Mouse (Mus musculus): ENCODE data around the gene Gmfb. TPM values are rescaled to one million over a fixed set of nuclear protein-coding genes. Genes with fewer than 3 reads are reported as not detected.

Gene Gmfb
- polyA plus RNA-seq (2015; fragmentation: Nextera tagmentation; extraction: Ambion mirVana): 70.9 and 83.4 TPM in 2 replicates

GRCm38 (mm10) chr14:46821873-46822716 lies at the start of gene Gmfb:
Gmfb (minus strand) TSS chr14:46822242.
- H3K27ac ChIP-seq: peak within 1 kb of the TSS; percentile 93
- peaks cover 3% of the 10 kb centered on the region; the same call in 1 of the 2 replicates for H3K27me3 ChIP-seq
- ATAC-seq (ENCODE audit: insufficient number of reproducible peaks, insufficient read depth, low FRiP score, low TSS enrichment, low read depth): peak; percentile 92
- peak within 1 kb of the TSS; percentile 84 for H3K4me2 ChIP-seq
- H3K9ac ChIP-seq: peak within 1 kb of the TSS; percentile 93
- H3K36me3 ChIP-seq: peaks cover 4% of the 10 kb centered on the region
- H3K4me3 ChIP-seq: peak within 1 kb of the TSS; percentile 92
- peaks cover 14% of the 10 kb centered on the region for H3K4me1 ChIP-seq
- H3K9me3 ChIP-seq: no peaks in the 10 kb centered on the region
- WGBS: under 1% methylated on average over 65 of the region's 65 CpGs

- 90% methylated on average over 5 of the region's 5 CpGs for WGBS
- ATAC-seq (ENCODE audit: insufficient number of reproducible peaks, insufficient read depth, low FRiP score, low TSS enrichment, low read depth): no peak
- no peaks in the 10 kb centered on the region for H3K4me1 ChIP-seq
- no peak overlapping the region for H3K4me3 ChIP-seq
- no peaks in the 10 kb centered on the region for H3K36me3 ChIP-seq
- no peaks in the 10 kb centered on the region for H3K27me3 ChIP-seq
- H3K4me2 ChIP-seq: no peak overlapping the region
- no peak overlapping the region for H3K9ac ChIP-seq
- H3K9me3 ChIP-seq: no peaks in the 10 kb centered on the region
- H3K27ac ChIP-seq: no peak overlapping the region
Observed at GRCm38 (mm10) chr14:46862922-46863321, 40.9 kb upstream of the Gmfb start.

- Histone ChIP-seq H3K9ac (no peak overlapping the region), H3K9me3 (no peaks in the 10 kb centered on the region), H3K4me2 (no peak overlapping the region), H3K4me1 (no peaks in the 10 kb centered on the region), H3K36me3 (peaks cover 3% of the 10 kb centered on the region; the same call in 1 of the 2 replicates), H3K27ac (no peak overlapping the region), H3K27me3 (no peaks in the 10 kb centered on the region), H3K4me3 (no peak overlapping the region)
- WGBS: 86% methylated on average over 11 of the region's 11 CpGs
- ATAC-seq (ENCODE audit: insufficient number of reproducible peaks, insufficient read depth, low FRiP score, low TSS enrichment, low read depth): no peak
Observed at GRCm38 (mm10) chr14:46853677-46854076, 31.6 kb upstream of the Gmfb start.

- no peaks in the 10 kb centered on the region for H3K9me3 ChIP-seq
- no peak for ATAC-seq (ENCODE audit: insufficient number of reproducible peaks, insufficient read depth, low FRiP score, low TSS enrichment, low read depth)
- H3K4me2 ChIP-seq: no peak overlapping the region
- no peak overlapping the region for H3K27ac ChIP-seq
- H3K9ac ChIP-seq: no peak overlapping the region
- H3K4me1 ChIP-seq: no peaks in the 10 kb centered on the region
- H3K27me3 ChIP-seq: no peaks in the 10 kb centered on the region
- H3K4me3 ChIP-seq: no peak overlapping the region
- 89% methylated on average over 1 of the region's 1 CpGs for WGBS
- peaks cover 18% of the 10 kb centered on the region; the same call in 1 of the 2 replicates for H3K36me3 ChIP-seq
Observed at GRCm38 (mm10) chr14:46849769-46850168, 27.7 kb upstream of the Gmfb start.

GRCm38 (mm10) chr14:46848736-46849135 lies 26.7 kb upstream of the Gmfb start:
- H3K4me3 ChIP-seq: no peak overlapping the region
- 85% methylated on average over 5 of the region's 5 CpGs for WGBS
- no peak for ATAC-seq (ENCODE audit: insufficient number of reproducible peaks, insufficient read depth, low FRiP score, low TSS enrichment, low read depth)
- no peaks in the 10 kb centered on the region for H3K9me3 ChIP-seq
- H3K9ac ChIP-seq: no peak overlapping the region
- H3K4me2 ChIP-seq: no peak overlapping the region
- H3K4me1 ChIP-seq: no peaks in the 10 kb centered on the region
- no peaks in the 10 kb centered on the region for H3K27me3 ChIP-seq
- H3K36me3 ChIP-seq: peaks cover 20% of the 10 kb centered on the region; the same call in 1 of the 2 replicates
- H3K27ac ChIP-seq: no peak overlapping the region

GRCm38 (mm10) chr14:46848063-46848590 lies 26.1 kb upstream of the Gmfb start:
- Histone ChIP-seq H3K4me3 (no peak overlapping the region), H3K27ac (no peak overlapping the region), H3K27me3 (no peaks in the 10 kb centered on the region), H3K9ac (no peak overlapping the region), H3K36me3 (peaks cover 20% of the 10 kb centered on the region; the same call in 1 of the 2 replicates), H3K9me3 (no peaks in the 10 kb centered on the region), H3K4me2 (no peak overlapping the region), H3K4me1 (no peaks in the 10 kb centered on the region)
- no peak for ATAC-seq (ENCODE audit: insufficient number of reproducible peaks, insufficient read depth, low FRiP score, low TSS enrichment, low read depth)
- 87% methylated on average over 4 of the region's 4 CpGs for WGBS

GRCm38 (mm10) chr14:46845706-46846105 lies 23.7 kb upstream of the Gmfb start:
- ATAC-seq (ENCODE audit: insufficient number of reproducible peaks, insufficient read depth, low FRiP score, low TSS enrichment, low read depth): no peak
- peaks cover 36% of the 10 kb centered on the region for H3K36me3 ChIP-seq
- no peak overlapping the region for H3K4me3 ChIP-seq
- 92% methylated on average over 11 of the region's 11 CpGs for WGBS
- H3K4me2 ChIP-seq: no peak overlapping the region
- no peaks in the 10 kb centered on the region for H3K9me3 ChIP-seq
- H3K4me1 ChIP-seq: no peaks in the 10 kb centered on the region
- no peaks in the 10 kb centered on the region for H3K27me3 ChIP-seq
- no peak overlapping the region for H3K27ac ChIP-seq
- H3K9ac ChIP-seq: no peak overlapping the region

GRCm38 (mm10) chr14:46839326-46839725 lies 17.3 kb upstream of the Gmfb start:
- Histone ChIP-seq H3K4me2 (no peak overlapping the region), H3K4me1 (no peaks in the 10 kb centered on the region; the same call in 1 of the 2 replicates), H3K36me3 (peaks cover 19% of the 10 kb centered on the region), H3K27ac (no peak overlapping the region), H3K9ac (no peak overlapping the region), H3K4me3 (no peak overlapping the region), H3K27me3 (no peaks in the 10 kb centered on the region), H3K9me3 (no peaks in the 10 kb centered on the region)
- 56% methylated on average over 4 of the region's 4 CpGs for WGBS
- ATAC-seq (ENCODE audit: insufficient number of reproducible peaks, insufficient read depth, low FRiP score, low TSS enrichment, low read depth): no peak

- Histone ChIP-seq H3K27me3 (no peaks in the 10 kb centered on the region), H3K36me3 (no peaks in the 10 kb centered on the region), H3K4me3 (peak overlapping the region; percentile 69), H3K9ac (peak overlapping the region; percentile 83), H3K4me2 (peak overlapping the region; percentile 88), H3K4me1 (peaks cover 6% of the 10 kb centered on the region), H3K9me3 (no peaks in the 10 kb centered on the region), H3K27ac (peak overlapping the region; percentile 35; the same call in 1 of the 2 replicates)
- WGBS: 7% methylated on average over 40 of the region's 40 CpGs
- ATAC-seq (ENCODE audit: insufficient number of reproducible peaks, insufficient read depth, low FRiP score, low TSS enrichment, low read depth): peak; percentile 48; the same call in 1 of the 2 replicates
Observed at GRCm38 (mm10) chr14:46832354-46833272, 10.6 kb upstream of the Gmfb start.

GRCm38 (mm10) chr14:46831837-46832333 lies 9.8 kb upstream of the Gmfb start, which contains the start of gene Cgrrf1:
Cgrrf1 (plus strand) TSS chr14:46832125.
- Histone ChIP-seq H3K36me3 (no peaks in the 10 kb centered on the region), H3K27me3 (no peaks in the 10 kb centered on the region), H3K9ac (peak within 1 kb of the TSS; percentile 83), H3K4me1 (peaks cover 6% of the 10 kb centered on the region), H3K4me3 (peak within 1 kb of the TSS; percentile 69), H3K4me2 (peak within 1 kb of the TSS; percentile 88), H3K9me3 (no peaks in the 10 kb centered on the region), H3K27ac (peak within 1 kb of the TSS; percentile 35; the same call in 1 of the 2 replicates)
- under 1% methylated on average over 32 of the region's 32 CpGs for WGBS
- peak; percentile 95 for ATAC-seq (ENCODE audit: insufficient number of reproducible peaks, insufficient read depth, low FRiP score, low TSS enrichment, low read depth)

- no peaks in the 10 kb centered on the region for H3K36me3 ChIP-seq
- H3K27me3 ChIP-seq: no peaks in the 10 kb centered on the region
- no peaks in the 10 kb centered on the region for H3K9me3 ChIP-seq
- 0 out of 2 replicates have a peak overlapping the region, but pooled peaks have one; percentile 16 for H3K27ac ChIP-seq
- peaks cover 6% of the 10 kb centered on the region for H3K4me1 ChIP-seq
- 5% methylated on average over 4 of the region's 4 CpGs for WGBS
- H3K4me3 ChIP-seq: peak overlapping the region; percentile 69
- peak overlapping the region; percentile 83 for H3K9ac ChIP-seq
- H3K4me2 ChIP-seq: peak overlapping the region; percentile 88
- ATAC-seq (ENCODE audit: insufficient number of reproducible peaks, insufficient read depth, low FRiP score, low TSS enrichment, low read depth): no peak
Observed at GRCm38 (mm10) chr14:46831295-46831694, 9.3 kb upstream of the Gmfb start.

All from embryonic facial prominence, embryonic 13.5 days (tissue).